Mouse (Mus musculus): ENCODE data around the gene Dcbld1. TPM values are rescaled to one million over a fixed set of nuclear protein-coding genes. Genes with fewer than 3 reads are reported as not detected.

The Dcbld1 gene
- polyA plus RNA-seq, 1 experiment from 2014 or later, result 35.3 TPM

- Histone ChIP-seq H3K4me2 (replicated peaks; ENCODE audit: low read depth, low read length) (no peak within 1 kb of the TSS), H3K27me3 (ENCODE audit: control insufficient read depth, insufficient read depth, low read length) (no peaks in the 10 kb centered on the region), H3K9me3 (ENCODE audit: control insufficient read depth, low read depth, low read length) (no peaks in the 10 kb centered on the region), H3K4me3 (ENCODE audit: low read depth, low read length) (no peak within 1 kb of the TSS), H3K4me1 (ENCODE audit: control insufficient read depth, insufficient read depth, low read length) (no peaks in the 10 kb centered on the region), H3K36me3 (ENCODE audit: control insufficient read depth, insufficient read depth, low read length) (peaks cover 5% of the 10 kb centered on the region; the same call in 1 of the 2 replicates), H3K27ac (ENCODE audit: low read length) (no peak within 1 kb of the TSS), H3K9ac (replicated peaks; ENCODE audit: low read depth, low read length) (no peak within 1 kb of the TSS)
- 89% methylated on average over 2 of the region's 2 CpGs for WGBS
- no peak for ATAC-seq (ENCODE audit: insufficient number of reproducible peaks, insufficient read depth, low FRiP score, low read depth)
Measured at GRCm38 (mm10) chr10:52358467-52358866, 125.0 kb downstream of the Dcbld1 start, which contains the start of gene Gm26741. TSS of gene Gm26741 (plus strand) at chr10:52358767.

- H3K9ac ChIP-seq (replicated peaks; ENCODE audit: low read depth, low read length), result no peak overlapping the region
- no peak for ATAC-seq (ENCODE audit: insufficient number of reproducible peaks, insufficient read depth, low FRiP score, low read depth)
- H3K4me1 ChIP-seq (ENCODE audit: control insufficient read depth, insufficient read depth, low read length), result no peaks in the 10 kb centered on the region
- no peaks in the 10 kb centered on the region for H3K27me3 ChIP-seq (ENCODE audit: control insufficient read depth, insufficient read depth, low read length)
- H3K9me3 ChIP-seq (ENCODE audit: control insufficient read depth, low read depth, low read length), result no peaks in the 10 kb centered on the region
- no peak overlapping the region for H3K27ac ChIP-seq (ENCODE audit: low read length)
- peaks cover 2% of the 10 kb centered on the region; the same call in 1 of the 2 replicates for H3K36me3 ChIP-seq (ENCODE audit: control insufficient read depth, insufficient read depth, low read length)
- 98% methylated on average over 4 of the region's 4 CpGs for WGBS
- H3K4me2 ChIP-seq (replicated peaks; ENCODE audit: low read depth, low read length), result no peak overlapping the region
- H3K4me3 ChIP-seq (ENCODE audit: low read depth, low read length), result no peak overlapping the region
Measured at GRCm38 (mm10) chr10:52360241-52360735, 126.9 kb downstream of the Dcbld1 start.

GRCm38 (mm10) chr10:52360862-52361609 lies 127.6 kb downstream of the Dcbld1 start:
- Histone ChIP-seq H3K4me2 (replicated peaks; ENCODE audit: low read depth, low read length) (no peak overlapping the region), H3K27me3 (ENCODE audit: control insufficient read depth, insufficient read depth, low read length) (no peaks in the 10 kb centered on the region), H3K9me3 (ENCODE audit: control insufficient read depth, low read depth, low read length) (no peaks in the 10 kb centered on the region), H3K4me3 (ENCODE audit: low read depth, low read length) (no peak overlapping the region), H3K4me1 (ENCODE audit: control insufficient read depth, insufficient read depth, low read length) (no peaks in the 10 kb centered on the region), H3K27ac (ENCODE audit: low read length) (no peak overlapping the region), H3K9ac (replicated peaks; ENCODE audit: low read depth, low read length) (no peak overlapping the region), H3K36me3 (ENCODE audit: control insufficient read depth, insufficient read depth, low read length) (peaks cover 2% of the 10 kb centered on the region; the same call in 1 of the 2 replicates)
- no peak for ATAC-seq (ENCODE audit: insufficient number of reproducible peaks, insufficient read depth, low FRiP score, low read depth)
- WGBS, result 91% methylated on average over 9 of the region's 9 CpGs

GRCm38 (mm10) chr10:52368376-52368775 lies 135.0 kb downstream of the Dcbld1 start:
- no peak overlapping the region for H3K4me3 ChIP-seq (ENCODE audit: low read depth, low read length)
- no peak for ATAC-seq (ENCODE audit: insufficient number of reproducible peaks, insufficient read depth, low FRiP score, low read depth)
- no peak overlapping the region for H3K4me2 ChIP-seq (replicated peaks; ENCODE audit: low read depth, low read length)
- 90% methylated on average over 4 of the region's 4 CpGs for WGBS
- no peak overlapping the region for H3K9ac ChIP-seq (replicated peaks; ENCODE audit: low read depth, low read length)
- no peaks in the 10 kb centered on the region for H3K4me1 ChIP-seq (ENCODE audit: control insufficient read depth, insufficient read depth, low read length)
- no peaks in the 10 kb centered on the region; the same call in 1 of the 2 replicates for H3K36me3 ChIP-seq (ENCODE audit: control insufficient read depth, insufficient read depth, low read length)
- no peaks in the 10 kb centered on the region for H3K9me3 ChIP-seq (ENCODE audit: control insufficient read depth, low read depth, low read length)
- H3K27ac ChIP-seq (ENCODE audit: low read length), result no peak overlapping the region
- no peaks in the 10 kb centered on the region for H3K27me3 ChIP-seq (ENCODE audit: control insufficient read depth, insufficient read depth, low read length)

Other genes with a start within 250 kb of the Dcbld1 start
- gene Vgll2, start 211.1 kb upstream of the Dcbld1 start, polyA plus RNA-seq (2014; fragmentation: Nextera tagmentation; extraction: Ambion mirVana), result 0.14 TPM in 1 of 2 replicates, not detected in the other
- gene Ros1, start 38.4 kb upstream of the Dcbld1 start, polyA plus RNA-seq (2014; fragmentation: Nextera tagmentation; extraction: Ambion mirVana), result 0.04 and 0.25 TPM in 2 replicates
- gene Gm26741, start 125.1 kb downstream of the Dcbld1 start, polyA plus RNA-seq (2014; fragmentation: Nextera tagmentation; extraction: Ambion mirVana), result not detected in 2 replicates
- 19.1 and 21.3 TPM in 2 replicates for gene Gopc, start 148.5 kb downstream of the Dcbld1 start, polyA plus RNA-seq (2014; fragmentation: Nextera tagmentation; extraction: Ambion mirVana)
- gene Nepn, start 155.4 kb downstream of the Dcbld1 start, polyA plus RNA-seq (2014; fragmentation: Nextera tagmentation; extraction: Ambion mirVana), result 53.3 and 57.8 TPM in 2 replicates
- gene Nus1, start 183.9 kb downstream of the Dcbld1 start, polyA plus RNA-seq (2014; fragmentation: Nextera tagmentation; extraction: Ambion mirVana), result 16.6 and 17.2 TPM in 2 replicates

All from stomach, embryonic 14.5 days (tissue).